Mouse (Mus musculus): ENCODE measurements around the gene 9130019O22Rik.
"Not testable (repeated sequence)": the region's sequence is repeated elsewhere in the genome, so short reads cannot be mapped to it uniquely, and the experiment has no call there.

9130019O22Rik gene

GRCm38 (mm10) chr7:127342332-127342731 lies 44.6 kb downstream of the 9130019O22Rik start:
- intact Hi-C loops (cut with DNase I) = no loop called here

- intact Hi-C loops (cut with DNase I) = not testable (repeated sequence)
Observed at GRCm38 (mm10) chr7:127341861-127342260, 45.1 kb downstream of the 9130019O22Rik start.

- intact Hi-C loops (cut with DNase I) = no loop called here
Observed at GRCm38 (mm10) chr7:127341356-127341755, 45.6 kb downstream of the 9130019O22Rik start.

GRCm38 (mm10) chr7:127337636-127338035 lies 49.3 kb downstream of the 9130019O22Rik start:
- intact Hi-C loops (cut with DNase I) = no loop called here

- intact Hi-C loops (cut with DNase I) = no loop called here
Observed at GRCm38 (mm10) chr7:127335604-127336003, 51.4 kb downstream of the 9130019O22Rik start.

GRCm38 (mm10) chr7:127333240-127333639 lies 53.7 kb downstream of the 9130019O22Rik start:
- intact Hi-C loops (cut with DNase I) = no loop called here

Measured in adrenal gland (tissue).